Mouse (Mus musculus): ENCODE data around the gene Rft1. TPM values are rescaled to one million over a fixed set of nuclear protein-coding genes. Genes with fewer than 3 reads are reported as not detected.

The Rft1 gene
- total RNA-seq, 2 experiments from 2014 or later = 12.7 to 13.0 TPM

- ATAC-seq (replicated peaks; ENCODE audit: poor library complexity) = no peak
These were observed 65.4 kb downstream of the Rft1 start for GRCm38 (mm10) chr14:30719514-30719913.

GRCm38 (mm10) chr14:30721850-30722249, 67.7 kb downstream of the Rft1 start:
- ATAC-seq (replicated peaks; ENCODE audit: poor library complexity) = no peak

GRCm38 (mm10) chr14:30722406-30722805, 68.2 kb downstream of the Rft1 start:
- no peak for ATAC-seq (replicated peaks; ENCODE audit: poor library complexity)

DNA sequence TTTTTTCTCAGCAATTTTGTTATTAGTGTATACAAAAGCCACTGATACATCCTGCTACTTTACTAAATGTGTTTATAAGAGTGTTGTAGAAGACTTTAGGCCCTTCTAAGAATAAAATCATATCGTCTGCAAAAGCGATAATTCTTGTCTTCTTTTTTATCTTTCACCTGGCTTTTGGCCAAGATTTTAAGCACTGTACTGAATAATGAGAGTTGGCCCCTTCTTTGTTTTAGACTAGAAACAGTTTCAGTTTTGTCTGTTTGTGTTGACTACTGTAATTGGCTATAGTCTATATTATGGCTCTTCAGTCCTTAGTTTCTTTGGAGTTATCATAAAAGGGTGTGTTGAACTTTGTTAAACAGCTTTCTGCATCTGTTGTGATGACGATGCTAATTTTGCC, 77.7 kb downstream of the Rft1 start:
- no peak for ATAC-seq (replicated peaks; ENCODE audit: poor library complexity)

- no peak for ATAC-seq (replicated peaks; ENCODE audit: poor library complexity)
These were observed 80.5 kb downstream of the Rft1 start for GRCm38 (mm10) chr14:30734665-30735064.

DNA sequence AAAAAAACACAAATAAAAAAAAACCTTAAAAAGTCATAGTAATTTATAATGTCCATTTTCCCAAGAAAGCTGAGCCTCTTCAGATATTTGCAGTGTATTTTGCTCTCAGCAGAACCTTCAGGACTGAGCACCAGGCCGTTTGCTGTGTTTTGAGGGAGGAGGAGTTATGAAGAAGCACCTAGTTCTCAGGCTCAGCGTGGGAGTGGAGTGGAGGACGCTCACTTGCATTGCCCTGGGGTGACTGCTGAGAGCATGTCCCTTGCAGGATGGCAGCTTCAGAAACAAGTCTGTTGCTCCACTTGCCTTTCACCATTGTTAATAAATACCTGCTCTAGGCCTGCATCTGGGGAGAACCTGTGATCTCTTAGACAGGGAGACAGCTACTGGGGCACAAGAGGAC, 81.7 kb downstream of the Rft1 start:
- ATAC-seq (replicated peaks; ENCODE audit: poor library complexity) = peak; percentile 39; the same call in 1 of the 2 replicates

GRCm38 (mm10) chr14:30736413-30736812, 82.3 kb downstream of the Rft1 start:
- peak; percentile 20; the same call in 1 of the 2 replicates for ATAC-seq (replicated peaks; ENCODE audit: poor library complexity)

Other genes starting within 250 kb of the Rft1 start
- gene Dcp1a, start 174.8 kb upstream of the Rft1 start, total RNA-seq (2015) = 27.1 and 31.2 TPM in 2 replicates
- 24.7 and 24.9 TPM in 2 replicates for gene Dcp1a, start 174.8 kb upstream of the Rft1 start, total RNA-seq (2017)
- 0.67 and 0.76 TPM in 2 replicates for gene Cacna1d, start 162.9 kb upstream of the Rft1 start, total RNA-seq (2015)
- gene Cacna1d, start 162.9 kb upstream of the Rft1 start, total RNA-seq (2017) = 0.37 and 1.8 TPM in 2 replicates
- 220 and 295 TPM in 2 replicates for gene Tkt, start 106.0 kb upstream of the Rft1 start, total RNA-seq (2015)
- gene Tkt, start 106.0 kb upstream of the Rft1 start, total RNA-seq (2017) = 788 and 880 TPM in 2 replicates
- 71.8 and 84.3 TPM in 2 replicates for gene Prkcd, start 28.1 kb upstream of the Rft1 start, total RNA-seq (2015)
- 106 and 118 TPM in 2 replicates for gene Prkcd, start 28.1 kb upstream of the Rft1 start, total RNA-seq (2017)
- gene Sfmbt1, start 60.5 kb downstream of the Rft1 start, total RNA-seq (2015) = 11.1 and 12.1 TPM in 2 replicates
- 6.9 and 9.6 TPM in 2 replicates for gene Sfmbt1, start 60.5 kb downstream of the Rft1 start, total RNA-seq (2017)
- 7.1 and 10.9 TPM in 2 replicates for gene Tmem110, start 171.2 kb downstream of the Rft1 start, total RNA-seq (2015)
- gene Tmem110, start 171.2 kb downstream of the Rft1 start, total RNA-seq (2017) = 6.4 and 9.8 TPM in 2 replicates
- gene Mustn1, start 224.8 kb downstream of the Rft1 start, total RNA-seq (2015) = 0.47 and 0.49 TPM in 2 replicates
- gene Mustn1, start 224.8 kb downstream of the Rft1 start, total RNA-seq (2017) = 0.27 and 0.50 TPM in 2 replicates
- gene Itih4, start 232.1 kb downstream of the Rft1 start, total RNA-seq (2015) = not detected in 2 replicates
- gene Itih4, start 232.1 kb downstream of the Rft1 start, total RNA-seq (2017) = not detected in 2 replicates